Mouse (Mus musculus) neural tube, embryonic 12.5 days (tissue): Measurements from ENCODE around the gene Phlda2. TPM values are rescaled to one million over a fixed set of nuclear protein-coding genes. Genes with fewer than 3 reads are reported as not detected.

Experiments
- ATAC-seq: fragments of 200-750 bp; cut with Nextera tagmentation; 2 replicates; pipeline ENCODE4 v1.8.0; 2017; ENCODE audit warnings: low read depth, mild to moderate bottlenecking, moderate TSS enrichment, moderate library complexity; ENCODE audit not compliant: low FRiP score
- H3K27ac ChIP-seq: fragments of 300-500 bp; sonication (generic); 2 replicates; pipeline ENCODE4 v1.5.1; 2016
- H3K27me3 ChIP-seq: fragments of 300-500 bp; sonication (generic); replicated peaks from 2 replicates; pipeline ENCODE4 v1.6.1; 2016; ENCODE audit warnings: mild to moderate bottlenecking
- H3K36me3 ChIP-seq: fragments of 300-500 bp; sonication (generic); 2 replicates; pipeline ENCODE4 v1.6.1; 2016; ENCODE audit warnings: mild to moderate bottlenecking
- H3K4me1 ChIP-seq: fragments of 300-500 bp; sonication (generic); 2 replicates; pipeline ENCODE4 v1.6.1; 2016
- H3K4me2 ChIP-seq: fragments of 300-500 bp; sonication (generic); replicated peaks from 2 replicates; pipeline ENCODE4 v1.6.1; 2016; ENCODE audit warnings: mild to moderate bottlenecking
- H3K4me3 ChIP-seq: fragments of 300-500 bp; sonication (generic); 2 replicates; pipeline ENCODE4 v1.5.1; 2016
- H3K9ac ChIP-seq: fragments of 300-500 bp; sonication (generic); 2 replicates; pipeline ENCODE4 v1.6.1; 2016; ENCODE audit warnings: mild to moderate bottlenecking
- H3K9me3 ChIP-seq: fragments of 300-500 bp; sonication (generic); 2 replicates; pipeline ENCODE4 v1.6.1; 2016; ENCODE audit warnings: mild to moderate bottlenecking
- WGBS: fragments of 180-500 bp; shearing (Covaris S2); methylation state at CpG from one replicate; pipeline ENCODE4 v1.1.7; 2016; 5-methylcytosine and 5-hydroxymethylcytosine counted together
- polyA plus RNA-seq: library from polyadenylated mRNA; unstranded; fragments of >200 nt; fragmentation: Nextera tagmentation; extraction: Ambion mirVana; gene quantifications from 2 replicates; pipeline ENCODE4 v1.2.1, GENCODE M21; 2016

Phlda2 gene
- polyA plus RNA-seq, 1 experiment from 2014 or later = 1.9 TPM

- 85% methylated on average over 4 of the region's 4 CpGs for WGBS
- H3K27ac ChIP-seq = no peak overlapping the region
- H3K36me3 ChIP-seq = peaks cover 92% of the 10 kb centered on the region
- no peak for ATAC-seq
- H3K9ac ChIP-seq = no peak overlapping the region
- H3K27me3 ChIP-seq = no peaks in the 10 kb centered on the region
- no peak overlapping the region for H3K4me3 ChIP-seq
- H3K4me2 ChIP-seq = no peak overlapping the region
- H3K4me1 ChIP-seq = no peaks in the 10 kb centered on the region
- no peaks in the 10 kb centered on the region for H3K9me3 ChIP-seq
These were observed 16.4 kb upstream of the Phlda2 start for GRCm38 (mm10) chr7:143519333-143519732.

GRCm38 (mm10) chr7:143514416-143514768, 11.4 kb upstream of the Phlda2 start:
- Histone ChIP-seq H3K36me3 (peaks cover 67% of the 10 kb centered on the region), H3K4me1 (no peaks in the 10 kb centered on the region), H3K9me3 (no peaks in the 10 kb centered on the region), H3K9ac (no peak overlapping the region), H3K27me3 (no peaks in the 10 kb centered on the region), H3K27ac (no peak overlapping the region), H3K4me2 (no peak overlapping the region), H3K4me3 (no peak overlapping the region)
- 98% methylated on average over 4 of the region's 4 CpGs for WGBS
- ATAC-seq = no peak

GRCm38 (mm10) chr7:143513763-143514415, 10.9 kb upstream of the Phlda2 start:
- Histone ChIP-seq H3K9ac (no peak overlapping the region), H3K27me3 (no peaks in the 10 kb centered on the region), H3K36me3 (peaks cover 62% of the 10 kb centered on the region), H3K9me3 (no peaks in the 10 kb centered on the region), H3K4me1 (no peaks in the 10 kb centered on the region), H3K4me2 (no peak overlapping the region), H3K4me3 (no peak overlapping the region), H3K27ac (no peak overlapping the region)
- no peak for ATAC-seq
- WGBS = 92% methylated on average over 10 of the region's 10 CpGs

GRCm38 (mm10) chr7:143511335-143511712, 8.4 kb upstream of the Phlda2 start:
- peaks cover 36% of the 10 kb centered on the region for H3K36me3 ChIP-seq

GRCm38 (mm10) chr7:143510593-143511334, 7.8 kb upstream of the Phlda2 start:
- Histone ChIP-seq H3K4me1 (no peaks in the 10 kb centered on the region), H3K9me3 (no peaks in the 10 kb centered on the region), H3K36me3 (peaks cover 33% of the 10 kb centered on the region), H3K4me2 (no peak overlapping the region), H3K27ac (no peak overlapping the region), H3K9ac (no peak overlapping the region), H3K27me3 (peaks cover 4% of the 10 kb centered on the region; the same call in 1 of the 2 replicates), H3K4me3 (no peak overlapping the region)
- ATAC-seq = no peak
- WGBS = 90% methylated on average over 3 of the region's 3 CpGs

More at GRCm38 (mm10) chr7:143511335-143511712, 8.4 kb upstream of the Phlda2 start:
- H3K9me3 ChIP-seq = no peaks in the 10 kb centered on the region
- H3K27me3 ChIP-seq = peaks cover 1% of the 10 kb centered on the region; the same call in 1 of the 2 replicates
- no peak overlapping the region for H3K4me2 ChIP-seq
- no peaks in the 10 kb centered on the region for H3K4me1 ChIP-seq
- no peak overlapping the region for H3K9ac ChIP-seq
- no peak overlapping the region for H3K27ac ChIP-seq
- no peak for ATAC-seq
- H3K4me3 ChIP-seq = no peak overlapping the region

- no peak overlapping the region for H3K27ac ChIP-seq
- H3K36me3 ChIP-seq = peaks cover 21% of the 10 kb centered on the region
- H3K27me3 ChIP-seq = peaks cover 12% of the 10 kb centered on the region; the same call in 1 of the 2 replicates
- H3K4me1 ChIP-seq = no peaks in the 10 kb centered on the region
- no peak overlapping the region for H3K9ac ChIP-seq
- 64% methylated on average over 1 of the region's 1 CpGs for WGBS
- no peak overlapping the region for H3K4me2 ChIP-seq
- H3K9me3 ChIP-seq = no peaks in the 10 kb centered on the region
- no peak overlapping the region for H3K4me3 ChIP-seq
- no peak for ATAC-seq
These were observed 6.6 kb upstream of the Phlda2 start for GRCm38 (mm10) chr7:143509566-143509965.

GRCm38 (mm10) chr7:143506675-143507074, 3.7 kb upstream of the Phlda2 start:
- no peaks in the 10 kb centered on the region; the same call in 1 of the 2 replicates for H3K36me3 ChIP-seq
- no peak overlapping the region for H3K4me3 ChIP-seq
- WGBS = 25% methylated on average over 7 of the region's 7 CpGs
- H3K4me2 ChIP-seq = no peak overlapping the region
- no peaks in the 10 kb centered on the region for H3K9me3 ChIP-seq
- no peak overlapping the region for H3K9ac ChIP-seq
- H3K27me3 ChIP-seq = peaks cover 40% of the 10 kb centered on the region
- ATAC-seq = no peak
- peaks cover 10% of the 10 kb centered on the region for H3K4me1 ChIP-seq
- H3K27ac ChIP-seq = no peak overlapping the region

GRCm38 (mm10) chr7:143506271-143506670, 3.3 kb upstream of the Phlda2 start:
- peaks cover 44% of the 10 kb centered on the region for H3K27me3 ChIP-seq

GRCm38 (mm10) chr7:143505823-143506222, 2.9 kb upstream of the Phlda2 start:
- 33% methylated on average over 11 of the region's 11 CpGs for WGBS
- Histone ChIP-seq H3K4me2 (no peak overlapping the region), H3K4me1 (peaks cover 12% of the 10 kb centered on the region), H3K27me3 (peaks cover 48% of the 10 kb centered on the region), H3K9me3 (no peaks in the 10 kb centered on the region), H3K27ac (no peak overlapping the region), H3K4me3 (no peak overlapping the region), H3K9ac (no peak overlapping the region), H3K36me3 (no peaks in the 10 kb centered on the region; the same call in 1 of the 2 replicates)
- no peak for ATAC-seq

More at GRCm38 (mm10) chr7:143506271-143506670, 3.3 kb upstream of the Phlda2 start:
- peaks cover 12% of the 10 kb centered on the region for H3K4me1 ChIP-seq
- no peak overlapping the region for H3K9ac ChIP-seq
- H3K9me3 ChIP-seq = no peaks in the 10 kb centered on the region
- no peak overlapping the region for H3K4me2 ChIP-seq
- no peak overlapping the region for H3K27ac ChIP-seq
- no peaks in the 10 kb centered on the region; the same call in 1 of the 2 replicates for H3K36me3 ChIP-seq
- 67% methylated on average over 7 of the region's 7 CpGs for WGBS
- no peak overlapping the region for H3K4me3 ChIP-seq
- no peak for ATAC-seq

- H3K4me3 ChIP-seq = no peak overlapping the region
- no peak for ATAC-seq
- H3K4me1 ChIP-seq = peaks cover 12% of the 10 kb centered on the region
- no peak overlapping the region for H3K4me2 ChIP-seq
- no peak overlapping the region for H3K9ac ChIP-seq
- H3K36me3 ChIP-seq = no peaks in the 10 kb centered on the region; the same call in 1 of the 2 replicates
- H3K27me3 ChIP-seq = peaks cover 52% of the 10 kb centered on the region
- no peak overlapping the region for H3K27ac ChIP-seq
- no peaks in the 10 kb centered on the region for H3K9me3 ChIP-seq
- WGBS = 90% methylated on average over 2 of the region's 2 CpGs
These were observed 2.5 kb upstream of the Phlda2 start for GRCm38 (mm10) chr7:143505411-143505810.

- H3K27me3 ChIP-seq = peaks cover 58% of the 10 kb centered on the region
- H3K9me3 ChIP-seq = no peaks in the 10 kb centered on the region
- ATAC-seq = no peak
- H3K36me3 ChIP-seq = no peaks in the 10 kb centered on the region
- no peak overlapping the region for H3K27ac ChIP-seq
- H3K4me3 ChIP-seq = no peak overlapping the region
- no peak overlapping the region for H3K4me2 ChIP-seq
- 92% methylated on average over 6 of the region's 6 CpGs for WGBS
- no peak overlapping the region for H3K9ac ChIP-seq
- H3K4me1 ChIP-seq = peaks cover 12% of the 10 kb centered on the region
These were observed 976 bp upstream of the Phlda2 start for GRCm38 (mm10) chr7:143503926-143504325.

- H3K36me3 ChIP-seq = no peaks in the 10 kb centered on the region
- no peaks in the 10 kb centered on the region for H3K9me3 ChIP-seq
- peaks cover 58% of the 10 kb centered on the region for H3K27me3 ChIP-seq
- WGBS = 4% methylated on average over 55 of the region's 55 CpGs
- H3K27ac ChIP-seq = no peak overlapping the region
- H3K4me1 ChIP-seq = peaks cover 12% of the 10 kb centered on the region
- H3K4me3 ChIP-seq = peak overlapping the region; percentile 34
- H3K9ac ChIP-seq = 0 out of 2 replicates have a peak overlapping the region, but pooled peaks have one; percentile 38
- ATAC-seq = no peak
- H3K4me2 ChIP-seq = peak overlapping the region; percentile 67
These were observed 1.1 kb downstream of the Phlda2 start for GRCm38 (mm10) chr7:143501643-143502417.
